Mouse (Mus musculus) CH12.LX (cell line): ENCODE measurements around the gene Nr4a3. TPM values are rescaled to one million over a fixed set of nuclear protein-coding genes. Genes with fewer than 3 reads are reported as not detected.

Experiments
- DNase-seq: peaks from one replicate; pipeline ENCODE4 v3.0.0-alpha.2; 2013; ENCODE audit errors: extremely low read depth
- H3K27ac ChIP-seq: 2 replicates; pipeline ENCODE4 v1.5.1; 2012; ENCODE audit warnings: low read depth, mild to moderate bottlenecking, control low read depth, moderate library complexity; ENCODE audit not compliant: insufficient read depth
- H3K27me3 ChIP-seq: replicated peaks from 2 replicates; pipeline ENCODE3; 2012; ENCODE audit warnings: inconsistent platforms
- H3K36me3 ChIP-seq, 2 experiments: replicated peaks in 1 of 2; 2 replicates each; pipeline versions ENCODE3 to v1.6.1; 2012; ENCODE audit warnings: inconsistent platforms in 1 of 2, low read length in 1 of 2, mild to moderate bottlenecking in 1 of 2, mixed read lengths in 1 of 2, moderate library complexity in 1 of 2; ENCODE audit not compliant: control insufficient read depth in 1 of 2, insufficient read depth in 1 of 2
- H3K4me1 ChIP-seq, 2 experiments: 2 replicates each; pipeline ENCODE4 v1.6.1; 2012; ENCODE audit warnings: inconsistent platforms in 1 of 2, moderate library complexity in 1 of 2; ENCODE audit not compliant: insufficient read depth in 2 of 2, control insufficient read depth in 1 of 2
- H3K4me2 ChIP-seq: 2 replicates; pipeline ENCODE4 v1.6.1; 2012; ENCODE audit warnings: low read depth, mild to moderate bottlenecking, control low read depth; ENCODE audit not compliant: poor library complexity, insufficient read depth, severe bottlenecking
- H3K4me3 ChIP-seq, 3 experiments: fragments of 150-350 bp in 1 of 3; sonication (generic) in 1 of 3; replicated peaks in 1 of 3; 2 replicates each; pipeline versions ENCODE3 to v1.5.1; 2011 to 2012; ENCODE audit warnings: low read depth in 2 of 3, low read length in 2 of 3, mild to moderate bottlenecking in 2 of 3, moderate library complexity in 2 of 3, control low read depth in 1 of 3, improper control_type of control experiment in 1 of 3, inconsistent platforms in 1 of 3, mixed read lengths in 1 of 3; ENCODE audit not compliant: poor library complexity in 1 of 3
- H3K79me2 ChIP-seq: replicated peaks from 2 replicates; pipeline ENCODE4 v1.6.1; 2012; ENCODE audit warnings: mild to moderate bottlenecking, moderate library complexity; ENCODE audit not compliant: control insufficient read depth, poor library complexity, insufficient read depth, severe bottlenecking; ENCODE audit errors: extremely low read depth
- H3K9ac ChIP-seq: 2 replicates; pipeline ENCODE4 v1.6.1; 2012; ENCODE audit warnings: low read depth, mild to moderate bottlenecking, control low read depth, moderate library complexity; ENCODE audit not compliant: insufficient read depth
- H3K9me3 ChIP-seq: replicated peaks from 2 replicates; pipeline ENCODE3; 2012; ENCODE audit warnings: low read length, inconsistent platforms, mixed read lengths
- CHD2 ChIP-seq: IDR thresholded peaks from 2 replicates; pipeline ENCODE4 v1.6.1; 2011; ENCODE audit warnings: low read length, improper control_type of control experiment
- GABPA ChIP-seq: IDR thresholded peaks from 2 replicates; pipeline ENCODE4 v1.6.1; 2012; ENCODE audit warnings: low read depth, low read length, improper control_type of control experiment, inconsistent platforms; ENCODE audit not compliant: insufficient replicate concordance
- IRF4 ChIP-seq: IDR thresholded peaks from 2 replicates; pipeline ENCODE4 v1.6.1; 2014; ENCODE audit warnings: low read depth, mild to moderate bottlenecking, inconsistent platforms, low read length, improper control_type of control experiment
- MAFK ChIP-seq: IDR thresholded peaks from 2 replicates; pipeline ENCODE4 v1.6.1; 2011; ENCODE audit warnings: low read length, improper control_type of control experiment; ENCODE audit not compliant: insufficient replicate concordance
- POLR2A ChIP-seq: IDR thresholded peaks from 2 replicates; pipeline ENCODE4 v1.6.1; 2011; ENCODE audit warnings: low read depth, mild to moderate bottlenecking, improper control_type of control experiment, low read length
- RCOR1 ChIP-seq: conservative IDR thresholded peaks from 2 replicates; pipeline ENCODE4 v1.6.1; 2012; ENCODE audit warnings: low read depth, mild to moderate bottlenecking, inconsistent platforms, low read length, improper control_type of control experiment
- UBTF ChIP-seq: IDR thresholded peaks from 2 replicates; pipeline ENCODE4 v1.6.1; 2012; ENCODE audit warnings: low read depth, mild to moderate bottlenecking, inconsistent platforms, low read length, improper control_type of control experiment, moderate library complexity
- USF2 ChIP-seq: conservative IDR thresholded peaks from 2 replicates; pipeline ENCODE4 v1.6.1; 2011; ENCODE audit warnings: low read depth, low read length, improper control_type of control experiment
- ZNF384 ChIP-seq: IDR thresholded peaks from 2 replicates; pipeline ENCODE4 v1.6.1; 2012; ENCODE audit warnings: low read depth, low read length, improper control_type of control experiment, inconsistent platforms
- dilution Hi-C: fragments of 300-500 bp; cut with MboI; formaldehyde crosslinking; loops from 2 replicates; pipeline ENCODE4 v1.14.3; 2020; ENCODE audit warnings: low sequenced_read_pairs; ENCODE audit not compliant: extremely low pct_unique_long_range_greater_than_20kb, extremely low pct_ligation_motif_present
- in situ Hi-C: fragments of 300-500 bp; cut with MboI; formaldehyde crosslinking; loops from 3 replicates; pipeline ENCODE4 v1.14.3; 2019; ENCODE audit warnings: low sequenced_read_pairs, low pct_ligation_motif_present, low pct_unique_long_range_greater_than_20kb, mixed read lengths
- polyA plus RNA-seq: library from polyadenylated mRNA; unstranded; fragments of >175 nt; gene quantifications from 2 replicates; pipeline ENCODE4 v1.2.1, GENCODE M21; 2012; ENCODE audit warnings: low read depth; ENCODE audit not compliant: insufficient read length
- total RNA-seq, 2 experiments: library from RNA; depleted of rRNA; stranded (reverse); fragments of 300-350 nt in 1 of 2; fragments of >200 nt in 1 of 2; gene quantifications; 2 replicates each; pipeline ENCODE4 v1.2.3; 2012 to 2014

Gene Nr4a3
- total and polyA plus RNA-seq, 3 experiments, result 0.04 to 0.32 (median 0.21) TPM

DNA sequence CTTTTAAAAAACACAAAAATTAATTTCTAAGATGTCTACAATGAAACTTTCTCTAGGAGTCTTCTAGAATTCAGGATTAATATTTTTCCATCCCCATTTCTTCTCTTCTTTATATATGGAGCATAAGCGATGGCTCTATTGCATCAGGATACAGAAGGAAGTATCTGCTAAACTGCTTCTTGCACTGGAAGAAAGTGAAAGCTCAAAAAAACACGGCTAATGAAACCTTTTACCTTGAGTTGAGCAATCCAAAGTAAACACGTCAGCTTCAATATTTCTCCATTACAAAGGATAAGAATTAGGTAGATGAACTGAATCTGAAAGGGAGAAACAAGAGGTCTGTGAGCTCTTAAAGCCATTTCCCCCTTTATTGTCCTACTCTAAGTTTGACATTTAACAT, 87.8 kb downstream of the Nr4a3 start:
- Histone ChIP-seq H3K4me2 (no peak overlapping the region), H3K27me3 (no peaks in the 10 kb centered on the region), H3K27ac (no peak overlapping the region), H3K9ac (no peak overlapping the region), H3K9me3 (no peaks in the 10 kb centered on the region), H3K4me3 (no peak overlapping the region), H3K79me2 (no peaks in the 10 kb centered on the region), H3K4me1 (no peaks in the 10 kb centered on the region; a peak in 1 of 4 replicates), H3K36me3 (peaks cover 13 to 48% of the 10 kb centered on the region in 2 experiments)
- in situ Hi-C loops, result no loop called here
- dilution Hi-C loops, result no loop called here
- no peak for DNase-seq
- TF ChIP-seq IRF4 (no peak), POLR2A (no peak), GABPA (no peak), USF2 (no peak), CHD2 (no peak), RCOR1 (no peak), UBTF (no peak), MAFK (no peak), ZNF384 (no peak)

Other genes starting within 250 kb of the Nr4a3 start
- gene Stx17, start 79.8 kb downstream of the Nr4a3 start, total RNA-seq (2012; rRNA removed), result 8.0 TPM in 2 replicates
- gene Stx17, start 79.8 kb downstream of the Nr4a3 start, total RNA-seq (2014; rRNA removed), result 7.0 and 7.2 TPM in 2 replicates
- gene Stx17, start 79.8 kb downstream of the Nr4a3 start, polyA plus RNA-seq, result 10.0 and 11.6 TPM in 2 replicates
- 59.2 and 60.4 TPM in 2 replicates for gene Erp44, start 234.4 kb downstream of the Nr4a3 start, total RNA-seq (2012; rRNA removed)
- 201 and 203 TPM in 2 replicates for gene Erp44, start 234.4 kb downstream of the Nr4a3 start, total RNA-seq (2014; rRNA removed)
- gene Erp44, start 234.4 kb downstream of the Nr4a3 start, polyA plus RNA-seq, result 85.3 and 99.7 TPM in 2 replicates
- gene Invs, start 234.6 kb downstream of the Nr4a3 start, total RNA-seq (2012; rRNA removed), result 6.4 and 6.9 TPM in 2 replicates
- 4.2 and 5.7 TPM in 2 replicates for gene Invs, start 234.6 kb downstream of the Nr4a3 start, total RNA-seq (2014; rRNA removed)
- 4.8 and 5.1 TPM in 2 replicates for gene Invs, start 234.6 kb downstream of the Nr4a3 start, polyA plus RNA-seq